Mouse (Mus musculus) cerebellum, adult 2 months (tissue): ENCODE results near the gene Traf1.

Source experiments
- CTCF ChIP-seq: fragments of 200-500 bp; IDR thresholded peaks from 2 replicates; pipeline ENCODE4 v1.5.1; 2011; ENCODE audit warnings: low read depth, mild to moderate bottlenecking, control low read depth, low read length, moderate library complexity, borderline replicate concordance; ENCODE audit not compliant: insufficient read depth
- POLR2A ChIP-seq: fragments of 200-500 bp; IDR thresholded peaks from 2 replicates; pipeline ENCODE4 v1.6.1; 2011; ENCODE audit warnings: low read length, control low read depth, borderline replicate concordance; ENCODE audit not compliant: insufficient read depth

GRCm38 (mm10) chr2:34998956-34999355, 37.4 kb upstream of the Traf1 start:
- TF ChIP-seq CTCF (no peak), POLR2A (no peak)
